Mouse (Mus musculus) neural tube, embryonic 13.5 days (tissue): Measurements from ENCODE around the gene C1galt1c1. TPM values are rescaled to one million over a fixed set of nuclear protein-coding genes. Genes with fewer than 3 reads are reported as not detected.

Source experiments
- ATAC-seq: fragments of 200-750 bp; cut with Nextera tagmentation; 2 replicates; pipeline ENCODE4 v1.8.0; 2017; ENCODE audit warnings: low read depth, mild to moderate bottlenecking, moderate TSS enrichment, moderate library complexity
- H3K27ac ChIP-seq: fragments of 300-500 bp; sonication (generic); replicated peaks from 2 replicates; pipeline ENCODE4 v1.5.1; 2015; ENCODE audit warnings: moderate library complexity, mild to moderate bottlenecking, inconsistent platforms
- H3K27me3 ChIP-seq: fragments of 300-500 bp; sonication (generic); 2 replicates; pipeline ENCODE4 v1.6.1; 2015; ENCODE audit warnings: mild to moderate bottlenecking, inconsistent platforms
- H3K36me3 ChIP-seq: fragments of 300-500 bp; sonication (generic); 2 replicates; pipeline ENCODE4 v1.6.1; 2015; ENCODE audit warnings: mild to moderate bottlenecking, inconsistent platforms
- H3K4me1 ChIP-seq: fragments of 300-500 bp; sonication (generic); replicated peaks from 2 replicates; pipeline ENCODE4 v1.6.1; 2015; ENCODE audit warnings: inconsistent platforms
- H3K4me2 ChIP-seq: fragments of 300-500 bp; sonication (generic); 2 replicates; pipeline ENCODE4 v1.6.1; 2015; ENCODE audit warnings: inconsistent platforms, mild to moderate bottlenecking, moderate library complexity
- H3K4me3 ChIP-seq: fragments of 300-500 bp; sonication (generic); 2 replicates; pipeline ENCODE4 v1.5.1; 2015; ENCODE audit warnings: mild to moderate bottlenecking, inconsistent platforms
- H3K9ac ChIP-seq: fragments of 300-500 bp; sonication (generic); 2 replicates; pipeline ENCODE4 v1.6.1; 2015; ENCODE audit warnings: moderate library complexity, mild to moderate bottlenecking, inconsistent platforms
- H3K9me3 ChIP-seq: fragments of 300-500 bp; sonication (generic); 2 replicates; pipeline ENCODE4 v1.6.1; 2016; ENCODE audit warnings: inconsistent platforms
- WGBS: fragments of 180-500 bp; shearing (Covaris S2); methylation state at CpG from one replicate; pipeline ENCODE4 v1.1.7; 2015; 5-methylcytosine and 5-hydroxymethylcytosine counted together
- polyA plus RNA-seq: library from polyadenylated mRNA; unstranded; fragments of >200 nt; fragmentation: Nextera tagmentation; extraction: Ambion mirVana; gene quantifications from 2 replicates; pipeline ENCODE4 v1.2.1, GENCODE M21; 2015

Gene C1galt1c1
- polyA plus RNA-seq, 1 experiment from 2014 or later = 34.7 TPM

GRCm38 (mm10) chrX:38600177-38600994 lies 34.5 kb downstream of the C1galt1c1 start, which contains the start of gene Mcts1:
TSS of gene Mcts1 (plus strand) at chrX:38600578.
- peak within 1 kb of the TSS; percentile 70 for H3K9ac ChIP-seq
- H3K4me1 ChIP-seq = no peaks in the 10 kb centered on the region
- H3K4me3 ChIP-seq = peak within 1 kb of the TSS; percentile 50
- WGBS = 22% methylated on average over 26 of the region's 26 CpGs
- no peaks in the 10 kb centered on the region for H3K36me3 ChIP-seq
- peak; percentile 94 for ATAC-seq
- no peaks in the 10 kb centered on the region for H3K9me3 ChIP-seq
- no peaks in the 10 kb centered on the region for H3K27me3 ChIP-seq
- peak within 1 kb of the TSS; percentile 59 for H3K4me2 ChIP-seq
- H3K27ac ChIP-seq = peak within 1 kb of the TSS; percentile 85

DNA sequence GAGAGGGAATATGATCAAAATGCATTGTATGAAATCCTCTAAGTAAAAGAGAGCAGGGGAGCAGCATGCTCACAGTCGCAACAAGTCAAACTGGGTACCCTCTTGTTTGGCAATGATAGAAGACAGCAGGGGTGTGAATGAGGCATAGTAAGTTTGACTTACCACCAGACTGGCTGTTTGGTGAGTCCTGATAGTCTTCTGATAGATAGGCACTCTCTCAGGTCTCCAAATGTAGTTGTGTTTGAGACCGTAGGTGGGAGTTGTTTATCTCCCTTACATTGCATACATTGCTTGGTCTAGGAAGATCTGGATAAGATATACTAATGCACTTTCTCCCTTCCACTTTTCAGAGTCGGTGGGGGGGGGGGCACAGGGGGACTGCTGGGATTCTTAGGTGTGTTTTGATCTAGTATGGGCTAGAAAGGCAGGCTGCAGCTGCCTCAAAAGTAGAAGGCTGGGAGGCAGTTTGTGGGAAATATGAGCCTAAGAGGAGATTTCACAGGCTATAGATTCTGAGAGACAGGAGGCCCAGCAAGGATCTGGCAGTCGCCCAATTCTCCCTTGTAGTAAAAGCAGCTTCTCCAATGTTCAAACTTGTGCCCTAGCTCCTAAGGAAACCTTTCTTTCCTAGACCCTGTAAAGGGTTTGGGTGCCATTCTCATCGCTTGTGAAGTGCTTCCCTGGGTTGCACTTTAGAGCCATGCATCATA lies 41.6 kb downstream of the C1galt1c1 start:
- no peak overlapping the region for H3K4me2 ChIP-seq
- H3K4me3 ChIP-seq = no peak overlapping the region
- H3K36me3 ChIP-seq = no peaks in the 10 kb centered on the region
- no peak overlapping the region for H3K27ac ChIP-seq
- H3K27me3 ChIP-seq = no peaks in the 10 kb centered on the region
- H3K4me1 ChIP-seq = no peaks in the 10 kb centered on the region
- H3K9me3 ChIP-seq = no peaks in the 10 kb centered on the region
- H3K9ac ChIP-seq = no peak overlapping the region
- 56% methylated on average over 5 of the region's 5 CpGs for WGBS
- no peak for ATAC-seq

GRCm38 (mm10) chrX:38591749-38592148 lies 43.1 kb downstream of the C1galt1c1 start:
- no peak overlapping the region for H3K4me2 ChIP-seq
- H3K4me1 ChIP-seq = no peaks in the 10 kb centered on the region
- H3K9ac ChIP-seq = no peak overlapping the region
- no peaks in the 10 kb centered on the region for H3K9me3 ChIP-seq
- H3K27ac ChIP-seq = no peak overlapping the region
- H3K27me3 ChIP-seq = no peaks in the 10 kb centered on the region
- no peaks in the 10 kb centered on the region for H3K36me3 ChIP-seq
- WGBS = 91% methylated on average over 3 of the region's 3 CpGs
- ATAC-seq = no peak
- H3K4me3 ChIP-seq = no peak overlapping the region

GRCm38 (mm10) chrX:38589827-38590226 lies 45.1 kb downstream of the C1galt1c1 start:
- H3K4me2 ChIP-seq = no peak overlapping the region
- H3K4me1 ChIP-seq = no peaks in the 10 kb centered on the region
- H3K36me3 ChIP-seq = no peaks in the 10 kb centered on the region
- H3K9me3 ChIP-seq = no peaks in the 10 kb centered on the region
- no peak overlapping the region for H3K9ac ChIP-seq
- no peak overlapping the region for H3K27ac ChIP-seq
- H3K4me3 ChIP-seq = no peak overlapping the region
- WGBS = 32% methylated on average over 4 of the region's 4 CpGs
- no peaks in the 10 kb centered on the region for H3K27me3 ChIP-seq
- no peak for ATAC-seq

DNA sequence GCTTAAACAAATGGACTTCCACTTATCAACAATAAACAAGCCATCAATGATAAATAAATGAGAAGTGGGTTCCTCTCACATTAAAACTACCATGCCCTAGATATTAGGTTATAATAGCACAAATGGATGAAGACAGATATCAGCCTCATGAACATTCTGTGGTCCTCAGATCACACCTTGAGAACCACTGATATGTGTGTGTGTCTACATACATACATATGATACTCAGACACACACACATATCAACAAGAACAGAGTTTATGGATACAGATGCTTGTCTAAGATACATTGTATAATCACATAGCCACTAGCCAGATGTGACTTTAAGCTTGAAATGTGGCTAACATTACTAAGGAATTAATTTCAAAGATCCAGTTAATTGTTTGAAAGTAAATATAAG lies 51.6 kb downstream of the C1galt1c1 start:
- Histone ChIP-seq H3K4me1 (no peaks in the 10 kb centered on the region), H3K9ac (no peak overlapping the region), H3K4me3 (no peak overlapping the region), H3K4me2 (no peak overlapping the region), H3K27me3 (no peaks in the 10 kb centered on the region), H3K36me3 (no peaks in the 10 kb centered on the region), H3K9me3 (no peaks in the 10 kb centered on the region), H3K27ac (no peak overlapping the region)
- no peak for ATAC-seq

- no peaks in the 10 kb centered on the region for H3K4me1 ChIP-seq
- no peaks in the 10 kb centered on the region for H3K27me3 ChIP-seq
- H3K27ac ChIP-seq = no peak overlapping the region
- H3K9ac ChIP-seq = no peak overlapping the region
- 94% methylated on average over 1 of the region's 1 CpGs for WGBS
- no peak overlapping the region for H3K4me3 ChIP-seq
- ATAC-seq = no peak
- no peaks in the 10 kb centered on the region for H3K9me3 ChIP-seq
- no peaks in the 10 kb centered on the region for H3K36me3 ChIP-seq
- no peak overlapping the region for H3K4me2 ChIP-seq
Observed at GRCm38 (mm10) chrX:38581140-38581539, 53.7 kb downstream of the C1galt1c1 start.

Other genes starting within 250 kb of the C1galt1c1 start
- 66.6 and 74.5 TPM in 2 replicates for gene Lamp2, start 178.6 kb downstream of the C1galt1c1 start, polyA plus RNA-seq
- 18.4 and 19.6 TPM in 2 replicates for gene Cul4b, start 58.9 kb downstream of the C1galt1c1 start, polyA plus RNA-seq
- 199 and 218 TPM in 2 replicates for gene Mcts1, start 34.5 kb downstream of the C1galt1c1 start, polyA plus RNA-seq
- 0.23 TPM in 1 of 2 replicates, not detected in the other for gene 6030498E09Rik, start 137.6 kb upstream of the C1galt1c1 start, polyA plus RNA-seq